Mouse (Mus musculus) B cell, adult (primary cell): ENCODE data around the gene Kdm6b. TPM values are rescaled to one million over a fixed set of nuclear protein-coding genes. Genes with fewer than 3 reads are reported as not detected.

Source experiments
- total RNA-seq: library from RNA; stranded (reverse); gene quantifications from 4 replicates; pipeline ENCODE4 v1.2.4, GENCODE M21; 2023; ENCODE audit not compliant: inconsistent age

The Kdm6b gene
- total RNA-seq = 323 to 405 TPM (median 369 TPM) in 4 replicates

GRCm38 (mm10) chr11:69413221-69414181, at the start of gene Kdm6b:
Gene Kdm6b (minus strand): TSS chr11:69413675.

GRCm38 (mm10) chr11:69398059-69398458, 15.4 kb downstream of the Kdm6b start, which contains the start of gene Tmem88:
Gene Tmem88 (minus strand): TSS chr11:69398234.

GRCm38 (mm10) chr11:69395235-69395633, 18.2 kb downstream of the Kdm6b start, which contains the start of the genes Naa38 and Cyb5d1:
Gene Naa38 (plus strand): TSS chr11:69395487.
Gene Cyb5d1 (minus strand): TSS chr11:69395631.

GRCm38 (mm10) chr11:69369215-69369989, 44.1 kb downstream of the Kdm6b start, which contains the start of gene Chd3:
Gene Chd3 (minus strand): TSS chr11:69369406.

Other genes starting within 250 kb of the Kdm6b start
- not detected in 4 replicates for gene Alox8, start 215.8 kb downstream of the Kdm6b start, total RNA-seq
- not detected in 4 replicates for gene Gucy2e, start 176.6 kb downstream of the Kdm6b start, total RNA-seq
- 27.1 to 33.6 TPM (median 29.4 TPM) in 4 replicates for gene Cntrob, start 89.9 kb downstream of the Kdm6b start, total RNA-seq
- gene Trappc1, start 89.7 kb downstream of the Kdm6b start, total RNA-seq = 32.4 to 43.0 TPM (median 40.9 TPM) in 4 replicates
- gene Kcnab3, start 87.4 kb downstream of the Kdm6b start, total RNA-seq = 1.5 to 2.8 TPM (median 2.2 TPM) in 4 replicates
- 1.4 to 2.9 TPM (median 2.1 TPM) in 4 replicates for gene Rnf227, start 73.2 kb downstream of the Kdm6b start, total RNA-seq
- gene Chd3, start 44.3 kb downstream of the Kdm6b start, total RNA-seq = 312 to 359 TPM (median 334 TPM) in 4 replicates
- 39.9 to 59.3 TPM (median 48.7 TPM) in 4 replicates for gene Naa38, start 18.2 kb downstream of the Kdm6b start, total RNA-seq
- gene Cyb5d1, start 18.0 kb downstream of the Kdm6b start, total RNA-seq = 35.8 to 44.9 TPM (median 38.2 TPM) in 4 replicates
- gene Tmem88, start 15.4 kb downstream of the Kdm6b start, total RNA-seq = 11.0 to 13.5 TPM (median 12.3 TPM) in 4 replicates
- not detected in 4 replicates for gene Dnah2, start 135.4 kb upstream of the Kdm6b start, total RNA-seq
- gene Efnb3, start 146.5 kb upstream of the Kdm6b start, total RNA-seq = 0.36 to 0.93 TPM (median 0.45 TPM) in 4 replicates
- gene Wrap53, start 166.6 kb upstream of the Kdm6b start, total RNA-seq = 11.6 to 16.8 TPM (median 11.9 TPM) in 4 replicates
- gene Trp53, start 166.7 kb upstream of the Kdm6b start, total RNA-seq = 130 to 136 TPM (median 131 TPM) in 4 replicates
- 0.33 TPM in 1 of 4 replicates, not detected in the others for gene Atp1b2, start 192.3 kb upstream of the Kdm6b start, total RNA-seq
- gene Shbg, start 204.2 kb upstream of the Kdm6b start, total RNA-seq = not detected in 4 replicates
- not detected in 4 replicates for gene Sat2, start 208.3 kb upstream of the Kdm6b start, total RNA-seq
- 76.8 to 83.1 TPM (median 77.8 TPM) in 4 replicates for gene Fxr2, start 219.3 kb upstream of the Kdm6b start, total RNA-seq
- 0.84 TPM in 1 of 4 replicates, not detected in the others for gene Sox15, start 241.6 kb upstream of the Kdm6b start, total RNA-seq
- 58.0 to 71.6 TPM (median 63.0 TPM) in 4 replicates for gene Mpdu1, start 249.0 kb upstream of the Kdm6b start, total RNA-seq